Mouse (Mus musculus) lung, postnatal 4 days (tissue): Measurements from ENCODE around the gene Ifnz.
"Not testable (repeated sequence)": the region's sequence is repeated elsewhere in the genome, so short reads cannot be mapped to it uniquely, and the experiment has no call there.

Experiments
- DNase-seq, 2 experiments: peaks; one replicate each; pipeline ENCODE4 v3.0.0; 2021

Gene Ifnz

DNA sequence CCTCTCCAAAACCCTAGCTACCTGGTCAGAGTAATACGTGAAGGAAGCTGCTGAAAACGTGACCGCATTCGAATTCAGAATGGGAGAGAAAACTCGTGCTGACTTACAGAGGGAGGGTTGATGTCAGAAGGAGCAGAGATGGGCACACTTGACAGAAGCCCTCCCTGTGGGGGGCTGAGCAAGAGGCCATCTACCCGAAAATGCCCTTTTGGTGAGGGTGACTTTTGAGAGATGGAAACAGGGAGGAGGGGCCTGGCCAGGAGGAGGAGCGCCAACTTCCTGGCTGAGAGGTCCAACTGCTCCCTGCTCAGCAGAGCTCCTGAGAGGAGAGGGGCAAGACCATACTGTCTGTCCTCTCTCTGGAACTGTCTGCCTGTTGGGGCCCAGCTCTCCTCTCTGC is at the start of gene Ifnz:
Gene Ifnz (plus strand): TSS at position 301 of the 400 bp plus-strand sequence.
- DNase-seq, result not testable (repeated sequence)

DNA sequence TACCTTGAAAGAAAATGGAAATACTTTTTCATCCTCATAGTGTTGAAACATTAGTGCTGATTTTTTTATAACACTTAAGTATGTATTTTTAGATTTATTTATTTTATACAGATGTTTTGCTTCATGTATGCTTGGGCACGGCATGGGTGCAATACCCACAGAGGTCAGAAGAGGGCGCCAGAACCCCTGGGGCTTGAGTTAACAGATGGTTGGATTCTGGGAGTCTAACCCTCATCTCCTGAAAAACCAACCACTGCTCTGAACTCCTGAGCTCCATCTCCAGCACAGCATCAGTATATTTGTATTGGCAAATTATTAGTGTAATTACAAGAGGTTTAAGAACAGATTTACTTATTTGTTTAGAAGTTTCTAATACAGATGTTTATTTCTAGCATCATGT is 43.5 kb upstream of the Ifnz start:
- peak; percentile 75 to 83 for DNase-seq

- no peak for DNase-seq
These were observed 42.9 kb upstream of the Ifnz start for GRCm38 (mm10) chr4:88739036-88739435.

GRCm38 (mm10) chr4:88741426-88741825 is 40.5 kb upstream of the Ifnz start:
- no peak for DNase-seq

DNA sequence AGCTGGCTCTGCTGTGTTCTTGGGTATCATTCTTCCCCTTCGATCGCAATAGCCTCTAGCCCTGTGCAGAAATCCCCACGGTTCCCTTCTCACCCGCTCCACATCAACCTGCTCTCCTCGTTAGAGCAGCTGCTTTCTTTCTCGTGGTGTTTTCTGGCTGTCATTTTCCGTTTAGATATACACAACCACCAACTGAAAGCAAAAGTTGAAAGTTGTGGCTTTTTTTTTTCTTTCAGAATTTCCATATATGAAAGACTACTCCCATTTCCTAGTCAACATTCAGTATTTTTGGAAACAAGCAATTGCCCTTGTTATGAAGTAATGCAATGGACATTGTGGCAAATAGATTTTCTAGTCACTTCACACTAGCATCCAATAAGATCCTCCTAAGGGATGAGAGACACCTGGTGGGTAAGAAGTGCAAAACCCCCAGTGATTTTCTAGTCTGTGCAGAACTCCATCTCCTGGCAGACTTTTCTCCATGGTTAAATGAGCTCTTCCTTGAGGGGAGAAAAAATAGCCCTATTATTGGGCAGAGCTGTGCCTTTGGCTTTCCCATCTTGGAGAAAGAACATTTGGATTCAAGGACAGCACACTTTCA is 39.1 kb upstream of the Ifnz start:
- no peak for DNase-seq

- no peak for DNase-seq
These were observed 37.7 kb upstream of the Ifnz start for GRCm38 (mm10) chr4:88744207-88744606.

DNA sequence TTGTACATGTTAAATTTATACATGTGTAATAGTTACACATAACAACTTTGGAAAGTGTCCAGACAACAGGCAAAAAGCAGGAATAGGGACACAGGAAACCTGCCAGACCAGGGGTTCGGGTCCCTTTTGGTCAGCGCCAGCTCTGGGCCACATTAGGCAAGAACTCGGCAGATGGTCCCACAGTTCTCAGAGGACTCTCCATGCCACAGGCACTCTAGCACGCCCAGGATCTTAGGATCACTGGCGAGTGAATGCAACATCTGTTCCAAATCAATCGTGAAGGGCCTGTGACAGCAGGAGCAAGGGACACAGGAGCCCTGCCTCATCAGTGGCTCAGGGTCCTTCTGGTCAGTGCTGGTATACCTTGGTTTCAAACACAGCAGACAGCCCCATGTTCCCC is 32.0 kb upstream of the Ifnz start:
- DNase-seq, result no peak

GRCm38 (mm10) chr4:88754818-88755340 is 27.1 kb upstream of the Ifnz start, which contains the start of gene Gm13271:
Gm13271 (plus strand) TSS chr4:88754868.
- peak; percentile 75 to 77 for DNase-seq

DNA sequence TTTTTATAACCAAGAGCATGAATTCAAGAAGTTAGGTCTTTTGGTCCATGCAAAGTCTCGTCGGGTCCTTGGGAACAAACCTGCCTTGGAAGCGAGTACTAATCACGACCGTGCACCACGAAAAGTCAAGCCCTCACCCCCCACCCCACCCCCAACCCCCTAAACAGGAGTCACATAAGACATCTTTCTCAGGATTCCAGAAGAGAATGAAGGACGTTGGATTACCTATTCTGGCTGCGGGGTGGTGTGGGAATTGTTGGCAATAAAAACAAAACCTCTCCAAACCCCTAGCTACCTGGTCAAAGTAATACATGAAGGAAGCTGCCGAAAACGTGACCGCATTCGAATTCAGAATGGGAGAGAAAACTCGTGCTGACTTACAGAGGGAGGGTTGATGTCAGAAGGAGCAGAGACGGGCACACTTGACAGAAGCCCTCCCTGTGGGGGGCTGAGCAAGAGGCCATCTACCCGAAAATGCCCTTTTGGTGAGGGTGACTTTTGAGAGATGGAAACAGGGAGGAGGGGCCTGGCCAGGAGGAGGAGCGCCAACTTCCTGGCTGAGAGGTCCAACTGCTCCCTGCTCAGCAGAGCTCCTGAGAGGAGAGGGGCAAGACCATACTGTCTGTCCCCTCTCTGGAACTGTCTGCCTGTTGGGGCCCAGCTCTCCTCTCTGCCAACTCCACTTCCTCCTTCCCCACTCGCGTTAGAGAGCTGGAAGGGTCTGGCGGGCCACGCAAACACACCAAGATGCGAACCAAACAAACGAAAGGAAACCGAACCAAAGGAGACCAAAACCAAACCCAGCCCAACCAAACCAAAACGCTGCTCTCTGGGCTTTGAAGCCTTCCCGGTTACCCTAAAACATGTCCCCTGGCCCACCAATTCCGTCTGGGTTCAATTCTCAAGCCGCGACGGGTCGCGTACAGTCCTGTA is 25.1 kb upstream of the Ifnz start:
- DNase-seq, result not testable (repeated sequence)

DNA sequence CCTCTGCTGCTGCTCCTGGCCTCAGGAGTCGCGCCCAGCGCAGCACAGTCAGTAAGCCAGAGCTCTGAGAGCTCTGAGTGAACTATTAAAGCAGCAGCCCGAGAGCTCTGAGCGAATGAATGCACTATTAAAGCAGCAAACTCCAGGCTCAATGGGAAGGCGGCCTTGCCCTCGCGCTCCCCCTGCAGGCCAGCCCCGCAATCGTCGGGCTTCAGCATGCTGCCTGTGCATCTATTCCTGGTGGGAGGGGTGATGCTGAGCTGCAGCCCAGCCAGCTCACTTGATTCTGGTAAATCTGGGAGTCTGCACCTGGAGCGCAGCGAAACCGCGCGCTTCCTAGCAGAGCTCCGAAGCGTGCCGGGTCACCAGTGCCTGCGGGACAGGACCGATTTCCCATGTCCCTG is 24.3 kb upstream of the Ifnz start:
- peak; percentile 91 for DNase-seq

- DNase-seq, result not testable (repeated sequence)
These were observed 23.2 kb upstream of the Ifnz start for GRCm38 (mm10) chr4:88758751-88759150.

DNA sequence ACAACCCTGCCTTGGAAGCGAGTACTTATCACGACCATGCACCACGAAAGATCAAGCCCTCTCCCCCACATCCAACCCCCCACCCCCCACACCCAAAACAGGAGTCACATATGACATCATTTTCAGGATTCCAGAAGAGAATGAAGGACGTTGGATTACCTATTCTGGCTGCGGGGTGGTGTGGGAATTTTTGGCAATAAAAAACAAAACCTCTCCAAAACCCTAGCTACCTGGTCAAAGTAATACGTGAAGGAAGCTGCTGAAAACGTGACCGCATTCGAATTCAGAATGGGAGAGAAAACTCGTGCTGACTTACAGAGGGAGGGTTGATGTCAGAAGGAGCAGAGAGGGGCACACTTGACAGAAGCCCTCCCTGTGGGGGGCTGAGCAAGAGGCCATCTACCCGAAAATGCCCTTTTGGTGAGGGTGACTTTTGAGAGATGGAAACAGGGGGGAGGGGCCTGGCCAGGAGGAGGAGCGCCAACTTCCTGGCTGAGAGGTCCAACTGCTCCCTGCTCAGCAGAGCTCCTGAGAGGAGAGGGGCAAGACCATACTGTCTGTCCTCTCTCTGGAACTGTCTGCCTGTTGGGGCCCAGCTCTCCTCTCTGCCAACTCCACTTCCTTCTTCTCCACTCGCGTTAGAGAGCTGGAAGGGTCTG is 22.2 kb upstream of the Ifnz start, which contains the start of gene Gm13283:
Gene Gm13283 (plus strand): TSS at position 510 of the 659 bp plus-strand sequence.
- DNase-seq, result peak; percentile 50

DNA sequence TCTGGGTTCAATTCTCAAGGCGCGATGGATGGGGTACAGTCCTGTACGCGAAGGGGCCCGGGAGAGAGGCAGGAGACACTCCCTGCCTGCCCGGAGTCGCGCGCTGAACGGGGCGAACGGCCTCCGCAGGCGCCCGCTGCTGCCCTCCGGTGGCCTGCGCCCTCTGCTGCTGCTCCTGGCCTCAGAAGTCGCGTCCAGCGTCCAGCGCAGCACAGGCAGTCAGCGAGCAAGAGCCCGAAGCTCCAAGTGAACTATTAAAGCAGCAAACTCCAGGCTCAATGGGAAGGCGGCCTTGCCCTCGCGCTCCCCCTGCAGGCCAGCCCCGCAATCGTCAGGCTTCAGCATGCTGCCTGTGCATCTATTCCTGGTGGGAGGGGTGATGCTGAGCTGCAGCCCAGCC is 21.5 kb upstream of the Ifnz start:
- DNase-seq, result peak; percentile 86 to 93

- DNase-seq, result peak; percentile 75 to 78
These were observed 20.2 kb upstream of the Ifnz start for GRCm38 (mm10) chr4:88761776-88762175.

- peak in 1 of 2 experiments; percentile 27 for DNase-seq
These were observed 19.6 kb upstream of the Ifnz start for GRCm38 (mm10) chr4:88762341-88762740.

DNA sequence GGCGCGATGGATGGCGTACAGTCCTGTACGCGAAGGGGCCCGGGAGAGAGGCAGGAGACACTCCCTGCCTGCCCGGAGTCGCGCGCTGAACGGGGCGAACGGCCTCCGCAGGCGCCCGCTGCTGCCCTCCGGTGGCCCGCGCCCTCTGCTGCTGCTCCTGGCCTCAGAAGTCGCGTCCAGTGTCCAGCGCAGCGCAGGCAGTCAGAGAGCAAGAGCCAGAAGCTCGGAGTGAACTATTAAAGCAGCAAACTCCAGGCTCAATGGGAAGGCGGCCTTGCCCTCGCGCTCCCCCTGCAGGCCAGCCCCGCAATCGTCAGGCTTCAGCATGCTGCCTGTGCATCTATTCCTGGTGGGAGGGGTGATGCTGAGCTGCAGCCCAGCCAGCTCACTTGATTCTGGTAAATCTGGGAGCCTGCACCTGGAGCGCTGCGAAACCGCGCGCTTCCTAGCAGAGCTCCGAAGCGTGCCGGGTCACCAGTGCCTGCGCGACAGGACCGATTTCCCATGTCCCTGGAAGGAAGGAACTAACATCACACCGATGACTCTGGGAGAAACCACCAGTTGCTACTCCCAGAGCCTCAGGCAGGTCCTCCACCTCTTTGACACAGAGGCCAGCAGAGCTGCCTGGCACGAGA is 18.4 kb upstream of the Ifnz start:
- peak; percentile 66 to 88 for DNase-seq

GRCm38 (mm10) chr4:88773534-88773933 is 8.4 kb upstream of the Ifnz start, which contains the start of gene Gm13290:
Gm13290 (plus strand) TSS chr4:88773834.
- not testable (repeated sequence) for DNase-seq

DNA sequence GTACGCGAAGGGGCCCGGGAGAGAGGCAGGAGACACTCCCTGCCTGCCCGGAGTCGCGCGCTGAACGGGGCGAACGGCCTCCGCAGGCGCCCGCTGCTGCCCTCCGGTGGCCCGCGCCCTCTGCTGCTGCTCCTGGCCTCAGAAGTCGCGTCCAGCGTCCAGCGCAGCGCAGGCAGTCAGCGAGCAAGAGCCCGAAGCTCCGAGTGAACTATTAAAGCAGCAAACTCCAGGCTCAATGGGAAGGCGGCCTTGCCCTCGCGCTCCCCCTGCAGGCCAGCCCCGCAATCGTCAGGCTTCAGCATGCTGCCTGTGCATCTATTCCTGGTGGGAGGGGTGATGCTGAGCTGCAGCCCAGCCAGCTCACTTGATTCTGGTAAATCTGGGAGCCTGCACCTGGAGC is 5.3 kb upstream of the Ifnz start, which contains the start of gene Gm13289:
Gene Gm13289 (plus strand): TSS at position 301 of the 400 bp plus-strand sequence.
- DNase-seq, result not testable (repeated sequence)

DNA sequence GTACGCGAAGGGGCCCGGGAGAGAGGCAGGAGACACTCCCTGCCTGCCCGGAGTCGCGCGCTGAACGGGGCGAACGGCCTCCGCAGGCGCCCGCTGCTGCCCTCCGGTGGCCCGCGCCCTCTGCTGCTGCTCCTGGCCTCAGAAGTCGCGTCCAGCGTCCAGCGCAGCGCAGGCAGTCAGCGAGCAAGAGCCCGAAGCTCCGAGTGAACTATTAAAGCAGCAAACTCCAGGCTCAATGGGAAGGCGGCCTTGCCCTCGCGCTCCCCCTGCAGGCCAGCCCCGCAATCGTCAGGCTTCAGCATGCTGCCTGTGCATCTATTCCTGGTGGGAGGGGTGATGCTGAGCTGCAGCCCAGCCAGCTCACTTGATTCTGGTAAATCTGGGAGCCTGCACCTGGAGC is 2.4 kb upstream of the Ifnz start, which contains the start of gene Gm13272:
Gene Gm13272 (plus strand): TSS at position 301 of the 400 bp plus-strand sequence.
- not testable (repeated sequence) for DNase-seq

DNA sequence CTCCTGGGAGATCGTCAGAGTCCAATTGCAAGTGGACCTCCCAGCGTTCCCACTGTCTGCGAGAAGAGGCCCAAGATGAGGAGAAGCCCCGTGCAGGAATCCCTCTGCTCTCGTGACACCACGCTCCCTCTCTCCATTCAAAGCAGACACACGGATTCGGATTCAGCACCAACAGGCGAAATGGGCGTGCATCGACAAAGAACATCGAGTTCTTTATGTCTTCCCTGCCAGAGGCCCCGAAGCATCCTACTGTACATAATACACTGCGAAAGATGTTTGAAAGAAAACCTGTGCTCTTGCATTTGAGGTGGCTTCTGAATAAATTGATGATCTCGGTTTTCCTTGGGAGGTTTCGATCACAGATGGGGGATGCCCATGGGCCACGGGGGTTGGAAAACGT is 1.6 kb upstream of the Ifnz start:
- DNase-seq, result not testable (repeated sequence)

- peak; percentile 39 to 74 for DNase-seq
These were observed 404 bp downstream of the Ifnz start for GRCm38 (mm10) chr4:88782335-88782734.

DNA sequence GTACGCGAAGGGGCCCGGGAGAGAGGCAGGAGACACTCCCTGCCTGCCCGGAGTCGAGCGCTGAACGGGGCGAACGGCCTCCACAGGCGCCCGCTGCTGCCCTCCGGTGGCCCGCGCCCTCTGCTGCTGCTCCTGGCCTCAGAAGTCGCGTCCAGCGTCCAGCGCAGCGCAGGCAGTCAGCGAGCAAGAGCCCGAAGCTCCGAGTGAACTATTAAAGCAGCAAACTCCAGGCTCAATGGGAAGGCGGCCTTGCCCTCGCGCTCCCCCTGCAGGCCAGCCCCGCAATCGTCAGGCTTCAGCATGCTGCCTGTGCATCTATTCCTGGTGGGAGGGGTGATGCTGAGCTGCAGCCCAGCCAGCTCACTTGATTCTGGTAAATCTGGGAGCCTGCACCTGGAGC is 3.5 kb downstream of the Ifnz start, which contains the start of gene Gm13276:
Gene Gm13276 (plus strand): TSS at position 301 of the 400 bp plus-strand sequence.
- DNase-seq, result not testable (repeated sequence)
